10 mouse cellular contexts compared by ENCODE assay signal in genomic region chrX:95445866-95446265, GRCm38 (mm10). TPM values are rescaled to one million over a fixed set of nuclear protein-coding genes. Genes with fewer than 3 reads are reported as not detected.
DNase-seq lines count a peak whose midpoint lies in the region; ATAC-seq lines count a peak whose summit lies in the region.
"Had no signal": no experiment of that assay in that cellular context is flagged by ENCODE, and none has a peak within 500 bp of the region (broad histone marks: within the 10 kb centered on the region; RNA-seq: fewer than 3 reads in every experiment).

No protein-coding gene starts in this region.

- H3K4me3 ChIP-seq in lung, embryonic 15.5 days = no peak overlapping the region

- no peaks in the 10 kb centered on the region for H3K9me3 ChIP-seq in lung, embryonic 15.5 days
- H3K9me3 ChIP-seq: liver, embryonic 15.5 days had no signal

- H3K9ac ChIP-seq in lung, embryonic 15.5 days = no peak overlapping the region
- H3K9ac ChIP-seq: liver, embryonic 15.5 days had no signal

- no peak; the same call in 1 of the 2 replicates for ATAC-seq in lung, embryonic 15.5 days (ENCODE audit: borderline replicate concordance, extremely low read depth, low FRiP score, low TSS enrichment)

- no peaks in the 10 kb centered on the region for H3K27me3 ChIP-seq in lung, embryonic 15.5 days
- H3K27me3 ChIP-seq: CH12.LX; liver, embryonic 15.5 days had no signal

- no peak overlapping the region for H3K4me2 ChIP-seq in lung, embryonic 15.5 days

- 55% methylated on average over 2 of the region's 2 CpGs for WGBS in lung, embryonic 15.5 days

- peaks cover 3% of the 10 kb centered on the region; the same call in 1 of the 2 replicates for H3K4me1 ChIP-seq in lung, embryonic 15.5 days

- H3K27ac ChIP-seq in lung, embryonic 15.5 days = peak overlapping the region; percentile 91; the same call in 1 of the 2 replicates

- DNase-seq in urinary bladder, postnatal 14 days (ENCODE audit: low spot score) = peak; percentile 71
- DNase-seq in urinary bladder, adult 2 months (ENCODE audit: low spot score) = no peak
- peak; percentile 75 to 79 for DNase-seq in kidney, adult 8-10 months
- DNase-seq in layer of hippocampus, adult 8-10 months (ENCODE audit: low spot score in 2 of 2) = no peak
- DNase-seq in thymus, postnatal 0 days (ENCODE audit: low spot score) = no peak
- DNase-seq in c-Kit-positive CD71-positive TER-119-positive erythroid progenitor cells, embryonic 14.5 days (ENCODE audit: low spot score) = no peak
- DNase-seq: heart, postnatal 4 days had no signal

- no peaks in the 10 kb centered on the region for H3K36me3 ChIP-seq in lung, embryonic 15.5 days
- H3K36me3 ChIP-seq: liver, embryonic 15.5 days had no signal

RNA-seq across cellular contexts. Expression of gene Amer1, which starts 1.2 kb away (rescaled TPM):
- 8.2 and 10.5 TPM in 2 replicates for polyA plus RNA-seq in urinary bladder, adult 2 months (2012; rRNA removed)
- polyA plus RNA-seq in lung, embryonic 15.5 days (2015; fragmentation: Nextera tagmentation; extraction: Ambion mirVana) = 11.3 and 12.5 TPM in 2 replicates
- total RNA-seq in layer of hippocampus, adult 8-10 months (2022) = 1 to 10 TPM; 5.6 to 6.1 (median 5.9) TPM
- 4.2 and 5.4 TPM in 2 replicates for polyA plus RNA-seq in thymus, postnatal 0 days (2015; fragmentation: Nextera tagmentation; extraction: Ambion mirVana)

Comparison
In these comparisons a context has a peak if more than half of its experiments do, and no peak if none do; other contexts are left out.
1. DNase-seq: peak in urinary bladder, postnatal 14 days (single experiment) and kidney, adult 8-10 months (2 of 2); none in urinary bladder, adult 2 months (single experiment), layer of hippocampus, adult 8-10 months (0 of 2), thymus, postnatal 0 days (single experiment) and c-Kit-positive CD71-positive TER-119-positive erythroid progenitor cells, embryonic 14.5 days (single experiment).